Mouse (Mus musculus) liver, embryonic 14.5 days (tissue): ENCODE results near the gene Prnp. TPM values are rescaled to one million over a fixed set of nuclear protein-coding genes. Genes with fewer than 3 reads are reported as not detected.

ENCODE experiments used
- ATAC-seq: fragments of 200-750 bp; cut with Nextera tagmentation; 2 replicates; pipeline ENCODE4 v1.8.0; 2017; ENCODE audit warnings: moderate number of reproducible peaks, mild to moderate bottlenecking, moderate library complexity; ENCODE audit not compliant: insufficient read depth
- DNase-seq, 3 experiments: peaks; one replicate each; pipeline ENCODE4 v3.0.0-alpha.2; 2012 to 2013; ENCODE audit warnings: low read depth in 3 of 3, low spot score in 3 of 3
- H3K27ac ChIP-seq: fragments of 300-500 bp; sonication (generic); 2 replicates; pipeline ENCODE4 v1.5.1; 2014; ENCODE audit warnings: moderate library complexity, mild to moderate bottlenecking, control low read depth, inconsistent platforms
- H3K27me3 ChIP-seq: fragments of 300-500 bp; sonication (generic); 2 replicates; pipeline ENCODE4 v1.6.1; 2014; ENCODE audit warnings: mild to moderate bottlenecking, low read length, moderate library complexity; ENCODE audit not compliant: control insufficient read depth, insufficient read depth
- H3K36me3 ChIP-seq: fragments of 300-500 bp; sonication (generic); replicated peaks from 2 replicates; pipeline ENCODE4 v1.6.1; 2014; ENCODE audit warnings: low read depth; ENCODE audit not compliant: control insufficient read depth, insufficient read depth
- H3K4me1 ChIP-seq, 2 experiments: fragments of 200-500 bp in 1 of 2; fragments of 300-500 bp in 1 of 2; sonication (generic) in 1 of 2; replicated peaks; 2 replicates each; pipeline ENCODE4 v1.6.1; 2012 to 2014; ENCODE audit warnings: antibody characterized with exemption in 1 of 2, inconsistent platforms in 1 of 2, low read length in 1 of 2; ENCODE audit not compliant: control insufficient read depth in 2 of 2, insufficient read depth in 2 of 2
- H3K4me2 ChIP-seq: fragments of 300-500 bp; sonication (generic); 2 replicates; pipeline ENCODE4 v1.6.1; 2014; ENCODE audit warnings: low read depth, mild to moderate bottlenecking, control low read depth, moderate library complexity
- H3K4me3 ChIP-seq, 2 experiments: fragments of 200-500 bp in 1 of 2; fragments of 300-500 bp in 1 of 2; sonication (generic) in 1 of 2; 2 replicates each; pipeline ENCODE4 v1.5.1; 2012 to 2014; ENCODE audit warnings: low read depth in 2 of 2, low read length in 2 of 2, mild to moderate bottlenecking in 2 of 2, control low read depth in 1 of 2, inconsistent platforms in 1 of 2, moderate library complexity in 1 of 2; ENCODE audit not compliant: insufficient read depth in 1 of 2
- H3K9ac ChIP-seq: fragments of 300-500 bp; sonication (generic); replicated peaks from 2 replicates; pipeline ENCODE4 v1.6.1; 2014; ENCODE audit warnings: mild to moderate bottlenecking, control low read depth, moderate library complexity
- H3K9me3 ChIP-seq: fragments of 300-500 bp; sonication (generic); 2 replicates; pipeline ENCODE4 v1.6.1; 2016; ENCODE audit warnings: low read length, mixed read lengths; ENCODE audit not compliant: control insufficient read depth
- CTCF ChIP-seq: IDR thresholded peaks from 2 replicates; pipeline ENCODE4 v1.5.1; 2016; ENCODE audit warnings: antibody characterized with exemption, low read depth, control low read depth
- EP300 ChIP-seq: IDR thresholded peaks from 2 replicates; pipeline ENCODE4 v1.6.1; 2016; ENCODE audit warnings: antibody characterized with exemption, low read depth
- WGBS: fragments of 180-500 bp; shearing (Covaris S2); extraction: QIAGEN DNeasy Blood & Tissue Kit; methylation state at CpG from one replicate; pipeline ENCODE4 v1.1.7; 2014; ENCODE audit not compliant: insufficient replicate concordance; 5-methylcytosine and 5-hydroxymethylcytosine counted together
- polyA plus RNA-seq, 2 experiments: library from polyadenylated mRNA; depleted of rRNA in 1 of 2; stranded (reverse) in 1 of 2; unstranded in 1 of 2; fragments of >200 nt; fragmentation: Nextera tagmentation in 1 of 2; extraction: Ambion mirVana in 1 of 2; gene quantifications; 2 replicates each; pipeline versions ENCODE4 v1.2.1 to v1.2.3; 2012 to 2014

Gene Prnp
- polyA plus RNA-seq, 2 experiments, result 15.6 to 20.3 TPM

DNA sequence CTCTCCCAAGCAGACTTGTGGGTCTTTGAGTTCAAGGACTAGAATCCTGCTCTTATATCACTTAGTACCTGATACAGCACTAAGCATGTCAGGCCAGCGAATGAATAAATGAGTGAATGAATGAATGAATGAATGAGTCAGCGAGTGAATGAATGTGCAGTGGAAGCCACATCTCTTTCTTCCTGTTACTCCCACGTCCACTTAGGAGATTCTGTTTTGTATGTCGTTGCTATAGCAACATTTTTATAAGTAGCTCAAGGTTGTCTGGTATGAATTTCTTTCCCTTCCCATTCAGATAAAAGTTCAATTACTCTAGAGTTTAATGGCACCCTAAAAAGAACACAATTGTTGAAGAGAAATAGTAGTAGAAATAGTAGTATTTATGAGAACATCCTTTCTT lies 61.4 kb downstream of the Prnp start:
- WGBS, result 55% methylated on average over 4 of the region's 4 CpGs
- Histone ChIP-seq H3K27ac (no peak overlapping the region), H3K4me3 (no peak overlapping the region), H3K4me2 (no peak overlapping the region), H3K36me3 (no peaks in the 10 kb centered on the region), H3K9ac (no peak overlapping the region), H3K27me3 (no peaks in the 10 kb centered on the region), H3K9me3 (no peaks in the 10 kb centered on the region), H3K4me1 (no peaks in the 10 kb centered on the region)
- TF ChIP-seq CTCF, result no peak
- no peak for TF ChIP-seq EP300
- DNase-seq (no peak), ATAC-seq (no peak)

GRCm38 (mm10) chr2:131976663-131977062 lies 66.9 kb downstream of the Prnp start:
- TF ChIP-seq CTCF, result no peak
- no peak for TF ChIP-seq EP300
- no peak overlapping the region for H3K9ac ChIP-seq

DNA sequence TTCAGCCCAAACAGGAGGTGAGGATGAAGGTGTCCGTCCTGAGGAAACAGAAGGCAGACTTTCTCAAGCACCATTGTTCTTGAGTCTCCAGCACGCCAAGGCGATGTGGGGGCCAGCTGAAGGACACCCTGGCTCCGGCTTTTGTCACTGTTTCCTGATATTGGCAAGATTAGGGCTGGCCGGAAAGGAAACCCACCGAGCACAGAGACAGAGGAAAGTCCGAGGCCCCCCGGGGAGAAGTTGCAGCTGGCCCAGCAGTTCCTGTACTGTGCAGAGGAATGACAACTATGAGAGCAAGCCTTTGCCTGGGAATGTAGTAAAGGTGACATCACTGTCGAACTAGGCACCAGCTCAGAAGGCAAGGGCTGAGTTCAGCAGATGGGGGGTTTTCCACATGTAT lies 71.1 kb downstream of the Prnp start:
- Histone ChIP-seq H3K9ac (no peak overlapping the region), H3K9me3 (no peaks in the 10 kb centered on the region), H3K27me3 (no peaks in the 10 kb centered on the region)

More at GRCm38 (mm10) chr2:131976663-131977062, 66.9 kb downstream of the Prnp start:
- Histone ChIP-seq H3K27ac (no peak overlapping the region), H3K27me3 (no peaks in the 10 kb centered on the region), H3K4me3 (no peak overlapping the region), H3K4me1 (no peaks in the 10 kb centered on the region), H3K9me3 (no peaks in the 10 kb centered on the region), H3K36me3 (no peaks in the 10 kb centered on the region), H3K4me2 (no peak overlapping the region)
- DNase-seq (no peak), ATAC-seq (no peak)
- 57% methylated on average over 3 of the region's 3 CpGs for WGBS

DNA sequence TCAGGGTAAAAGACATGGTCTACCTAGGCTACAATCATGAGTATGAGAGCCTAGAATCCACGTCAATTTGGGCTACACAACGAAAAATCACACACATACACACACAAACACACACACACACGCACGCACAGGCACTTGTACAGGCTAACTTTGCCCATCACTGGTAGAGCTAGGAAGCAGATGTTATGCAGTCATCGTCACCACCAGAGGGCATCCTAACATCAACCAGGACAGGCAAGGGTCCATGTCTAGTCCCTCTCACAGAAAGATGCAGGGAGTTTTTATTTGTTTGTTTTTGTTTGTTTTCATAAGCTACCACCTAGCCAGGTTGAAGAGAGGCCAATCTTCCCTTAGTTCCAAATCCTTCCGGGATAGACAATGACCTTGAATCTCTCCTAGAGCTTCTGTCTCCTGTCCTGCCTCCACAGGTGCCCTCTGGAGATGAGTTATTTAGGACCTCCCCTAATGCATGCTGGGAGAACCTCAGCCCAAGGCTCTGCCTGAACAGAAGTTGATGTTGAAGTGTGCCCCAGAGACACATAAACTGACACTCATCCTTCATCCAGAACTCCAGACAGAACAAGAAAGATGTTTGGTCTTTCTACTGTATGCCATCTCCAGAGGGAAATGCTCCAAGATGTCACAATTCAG lies 72.9 kb downstream of the Prnp start:
- DNase-seq (peak; percentile 10 to 30 (median 14)), ATAC-seq (no peak)
- Histone ChIP-seq H3K4me3 (no peak overlapping the region), H3K27ac (no peak overlapping the region), H3K9me3 (no peaks in the 10 kb centered on the region), H3K27me3 (no peaks in the 10 kb centered on the region), H3K36me3 (no peaks in the 10 kb centered on the region), H3K9ac (no peak overlapping the region), H3K4me1 (no peaks in the 10 kb centered on the region), H3K4me2 (no peak overlapping the region)
- WGBS, result 8% methylated on average over 6 of the region's 6 CpGs
- TF ChIP-seq CTCF (peak; percentile 91), EP300 (no peak)

More for the DNA sequence above, 71.1 kb downstream of the Prnp start:
- Histone ChIP-seq H3K4me1 (no peaks in the 10 kb centered on the region), H3K4me2 (no peak overlapping the region), H3K27ac (no peak overlapping the region), H3K4me3 (no peak overlapping the region), H3K36me3 (no peaks in the 10 kb centered on the region)
- TF ChIP-seq EP300, result no peak
- TF ChIP-seq CTCF, result no peak
- no peak for DNase-seq
- 12% methylated on average over 9 of the region's 9 CpGs for WGBS
- ATAC-seq, result no peak

- Histone ChIP-seq H3K4me1 (no peaks in the 10 kb centered on the region), H3K9me3 (no peaks in the 10 kb centered on the region), H3K4me2 (no peak overlapping the region), H3K9ac (no peak overlapping the region), H3K36me3 (no peaks in the 10 kb centered on the region), H3K27me3 (no peaks in the 10 kb centered on the region), H3K4me3 (no peak overlapping the region), H3K27ac (no peak overlapping the region)
- TF ChIP-seq EP300 (no peak), CTCF (no peak)
- 38% methylated on average over 3 of the region's 3 CpGs for WGBS
- no peak for DNase-seq
- no peak for ATAC-seq
Observed at GRCm38 (mm10) chr2:131987950-131988349, 78.2 kb downstream of the Prnp start.

Other genes starting within 250 kb of the Prnp start
- gene Erv3, start 50.2 kb upstream of the Prnp start, polyA plus RNA-seq (2012; rRNA removed), result 0.01 and 0.02 TPM in 2 replicates
- not detected in 2 replicates for gene Erv3, start 50.2 kb upstream of the Prnp start, polyA plus RNA-seq (2014; fragmentation: Nextera tagmentation; extraction: Ambion mirVana)
- not detected in 2 replicates for gene Prn, start within 50 bp of the Prnp start, polyA plus RNA-seq (2012; rRNA removed)
- not detected in 2 replicates for gene Prn, start within 50 bp of the Prnp start, polyA plus RNA-seq (2014; fragmentation: Nextera tagmentation; extraction: Ambion mirVana)
- gene Prnd, start 40.9 kb downstream of the Prnp start, polyA plus RNA-seq (2012; rRNA removed), result 0.16 and 0.21 TPM in 2 replicates
- gene Prnd, start 40.9 kb downstream of the Prnp start, polyA plus RNA-seq (2014; fragmentation: Nextera tagmentation; extraction: Ambion mirVana), result 0.11 TPM in 1 of 2 replicates, not detected in the other
- gene Rassf2, start 120.3 kb downstream of the Prnp start, polyA plus RNA-seq (2012; rRNA removed), result 0.96 and 1.2 TPM in 2 replicates
- 1.9 and 2.0 TPM in 2 replicates for gene Rassf2, start 120.3 kb downstream of the Prnp start, polyA plus RNA-seq (2014; fragmentation: Nextera tagmentation; extraction: Ambion mirVana)
- 1.6 and 1.7 TPM in 2 replicates for gene Slc23a2, start 235.2 kb downstream of the Prnp start, polyA plus RNA-seq (2012; rRNA removed)
- 2.3 and 2.4 TPM in 2 replicates for gene Slc23a2, start 235.2 kb downstream of the Prnp start, polyA plus RNA-seq (2014; fragmentation: Nextera tagmentation; extraction: Ambion mirVana)